Mouse (Mus musculus) midbrain, embryonic 13.5 days (tissue): ENCODE data around the gene Tbc1d22a. TPM values are rescaled to one million over a fixed set of nuclear protein-coding genes. Genes with fewer than 3 reads are reported as not detected.

Source experiments
- ATAC-seq: fragments of 200-750 bp; cut with Nextera tagmentation; 2 replicates; pipeline ENCODE4 v1.8.0; 2017; ENCODE audit warnings: mild to moderate bottlenecking, moderate TSS enrichment, moderate library complexity
- H3K27ac ChIP-seq: fragments of 300-500 bp; sonication (generic); 2 replicates; pipeline ENCODE4 v1.5.1; 2015; ENCODE audit warnings: inconsistent platforms, mild to moderate bottlenecking, moderate library complexity
- H3K27me3 ChIP-seq: fragments of 300-500 bp; sonication (generic); 2 replicates; pipeline ENCODE4 v1.6.1; 2015; ENCODE audit warnings: mild to moderate bottlenecking, inconsistent platforms
- H3K36me3 ChIP-seq: fragments of 300-500 bp; sonication (generic); 2 replicates; pipeline ENCODE4 v1.6.1; 2015; ENCODE audit warnings: mild to moderate bottlenecking, inconsistent platforms
- H3K4me1 ChIP-seq: fragments of 300-500 bp; sonication (generic); replicated peaks from 2 replicates; pipeline ENCODE4 v1.6.1; 2015; ENCODE audit warnings: inconsistent platforms
- H3K4me2 ChIP-seq: fragments of 300-500 bp; sonication (generic); replicated peaks from 2 replicates; pipeline ENCODE4 v1.6.1; 2015; ENCODE audit warnings: moderate library complexity, mild to moderate bottlenecking, inconsistent platforms
- H3K4me3 ChIP-seq: fragments of 300-500 bp; sonication (generic); replicated peaks from 2 replicates; pipeline ENCODE4 v1.5.1; 2015; ENCODE audit warnings: mild to moderate bottlenecking, inconsistent platforms
- H3K9ac ChIP-seq: fragments of 300-500 bp; sonication (generic); replicated peaks from 2 replicates; pipeline ENCODE4 v1.6.1; 2015; ENCODE audit warnings: mild to moderate bottlenecking, inconsistent platforms
- H3K9me3 ChIP-seq: fragments of 300-500 bp; sonication (generic); 2 replicates; pipeline ENCODE4 v1.6.1; 2016; ENCODE audit warnings: mild to moderate bottlenecking, inconsistent platforms
- WGBS: fragments of 180-500 bp; shearing (Covaris S2); methylation state at CpG from one replicate; pipeline ENCODE4 v1.1.7; 2015; 5-methylcytosine and 5-hydroxymethylcytosine counted together
- polyA plus RNA-seq: library from polyadenylated mRNA; unstranded; fragments of >200 nt; fragmentation: Nextera tagmentation; extraction: Ambion mirVana; gene quantifications from 2 replicates; pipeline ENCODE4 v1.2.1, GENCODE M21; 2015

Gene Tbc1d22a
- polyA plus RNA-seq, 1 experiment from 2014 or later: 13.4 TPM

GRCm38 (mm10) chr15:86305290-86305689, 91.0 kb downstream of the Tbc1d22a start:
- 76% methylated on average over 3 of the region's 3 CpGs for WGBS
- Histone ChIP-seq H3K4me3 (no peak overlapping the region), H3K4me1 (no peaks in the 10 kb centered on the region), H3K36me3 (peaks cover 14% of the 10 kb centered on the region; the same call in 1 of the 2 replicates), H3K9ac (no peak overlapping the region), H3K27me3 (no peaks in the 10 kb centered on the region), H3K4me2 (no peak overlapping the region), H3K9me3 (no peaks in the 10 kb centered on the region), H3K27ac (no peak overlapping the region)
- ATAC-seq: no peak

- ATAC-seq: no peak
- H3K4me3 ChIP-seq: no peak overlapping the region
- no peak overlapping the region for H3K9ac ChIP-seq
- H3K27me3 ChIP-seq: no peaks in the 10 kb centered on the region
- peaks cover 6% of the 10 kb centered on the region for H3K36me3 ChIP-seq
- WGBS: 87% methylated on average over 5 of the region's 5 CpGs
- no peak overlapping the region for H3K4me2 ChIP-seq
- no peak overlapping the region for H3K27ac ChIP-seq
- no peaks in the 10 kb centered on the region for H3K4me1 ChIP-seq
- H3K9me3 ChIP-seq: no peaks in the 10 kb centered on the region
Measured at GRCm38 (mm10) chr15:86309213-86309829, 95.1 kb downstream of the Tbc1d22a start.

DNA sequence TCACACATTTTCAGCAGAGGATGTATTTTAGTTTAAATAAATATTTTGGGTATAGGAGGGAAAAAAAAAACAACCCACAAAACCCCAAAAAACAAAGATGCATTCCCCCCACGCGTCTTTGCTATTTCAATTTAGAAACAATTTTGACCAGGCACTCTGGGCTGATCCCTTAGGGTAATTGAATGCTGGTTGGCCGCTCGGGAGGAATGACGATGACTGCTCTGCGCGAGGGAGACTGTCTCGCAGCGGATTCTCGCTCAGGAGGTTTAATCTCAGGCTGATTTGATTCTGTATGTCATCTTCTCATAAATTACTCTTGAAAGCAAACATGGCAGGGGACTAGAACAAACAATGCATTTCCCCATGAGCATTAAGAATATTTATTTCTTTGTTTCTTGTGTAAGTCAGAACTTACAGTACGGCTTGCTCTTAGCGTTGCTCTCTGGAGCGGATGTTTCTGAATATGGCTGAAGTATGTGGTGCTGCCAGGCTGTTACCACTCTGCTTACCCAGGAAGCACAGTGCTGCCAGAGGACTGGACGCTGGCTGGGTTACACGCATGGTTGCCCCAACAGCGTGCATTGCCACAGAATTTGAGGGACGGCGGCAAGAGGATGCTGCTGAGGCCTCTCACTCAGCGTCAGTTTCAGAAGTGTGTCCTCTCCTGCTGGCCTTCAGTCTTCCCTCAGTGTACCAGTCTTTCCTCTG, 106.7 kb downstream of the Tbc1d22a start:
- H3K9me3 ChIP-seq: no peaks in the 10 kb centered on the region
- H3K4me2 ChIP-seq: no peak overlapping the region; the same call in 1 of the 2 replicates
- H3K27ac ChIP-seq: peak overlapping the region; percentile 80
- peaks cover 20% of the 10 kb centered on the region for H3K4me1 ChIP-seq
- peaks cover 7% of the 10 kb centered on the region for H3K36me3 ChIP-seq
- H3K27me3 ChIP-seq: no peaks in the 10 kb centered on the region
- no peak overlapping the region for H3K4me3 ChIP-seq
- peak overlapping the region; percentile 29 for H3K9ac ChIP-seq
- peak; percentile 48; the same call in 1 of the 2 replicates for ATAC-seq
- 56% methylated on average over 19 of the region's 19 CpGs for WGBS

GRCm38 (mm10) chr15:86326341-86326740, 112.1 kb downstream of the Tbc1d22a start:
- H3K4me3 ChIP-seq: no peak overlapping the region
- no peak overlapping the region for H3K9ac ChIP-seq
- no peak overlapping the region for H3K4me2 ChIP-seq
- no peak for ATAC-seq
- peaks cover 34% of the 10 kb centered on the region for H3K4me1 ChIP-seq
- no peaks in the 10 kb centered on the region for H3K9me3 ChIP-seq
- WGBS: 91% methylated on average over 4 of the region's 4 CpGs
- 0 out of 2 replicates have a peak, but pooled peaks cover 3% of the 10 kb centered on the region for H3K36me3 ChIP-seq
- H3K27ac ChIP-seq: no peak overlapping the region
- H3K27me3 ChIP-seq: no peaks in the 10 kb centered on the region

- peak overlapping the region; percentile 65 for H3K27ac ChIP-seq
- no peak overlapping the region for H3K9ac ChIP-seq
- WGBS: 48% methylated on average over 7 of the region's 7 CpGs
- no peaks in the 10 kb centered on the region for H3K36me3 ChIP-seq
- ATAC-seq: no peak; the same call in 1 of the 2 replicates
- no peak overlapping the region for H3K4me2 ChIP-seq
- no peaks in the 10 kb centered on the region for H3K9me3 ChIP-seq
- peaks cover 49% of the 10 kb centered on the region for H3K4me1 ChIP-seq
- H3K4me3 ChIP-seq: no peak overlapping the region
- no peaks in the 10 kb centered on the region for H3K27me3 ChIP-seq
Measured at GRCm38 (mm10) chr15:86329911-86330310, 115.7 kb downstream of the Tbc1d22a start.

DNA sequence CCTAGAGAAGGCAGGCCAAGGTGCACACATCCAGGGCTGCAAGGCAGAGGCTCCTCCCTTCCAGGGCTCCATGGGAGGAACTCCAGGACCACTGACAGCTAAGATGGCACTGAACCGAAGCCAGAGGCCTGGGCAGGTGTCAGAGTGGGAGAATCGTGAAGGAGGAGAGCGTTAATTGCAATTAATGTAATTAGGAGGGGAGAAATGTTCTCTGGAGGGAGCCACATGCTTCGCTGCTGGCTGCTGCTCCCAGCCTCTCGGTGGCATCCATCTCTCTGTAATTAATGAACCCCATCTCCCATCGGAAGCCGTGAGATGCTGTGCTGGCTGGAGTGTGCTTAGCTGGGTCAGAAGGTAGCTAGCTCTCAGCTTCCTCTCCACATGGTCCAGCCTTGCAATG, 116.2 kb downstream of the Tbc1d22a start:
- H3K36me3 ChIP-seq: no peaks in the 10 kb centered on the region
- no peak overlapping the region for H3K4me2 ChIP-seq
- peak overlapping the region; percentile 65 for H3K27ac ChIP-seq
- no peaks in the 10 kb centered on the region for H3K9me3 ChIP-seq
- H3K4me3 ChIP-seq: no peak overlapping the region
- peaks cover 53% of the 10 kb centered on the region for H3K4me1 ChIP-seq
- H3K9ac ChIP-seq: no peak overlapping the region
- 0 out of 2 replicates have a peak, but pooled peaks have one; percentile 47 for ATAC-seq
- WGBS: 55% methylated on average over 7 of the region's 7 CpGs
- H3K27me3 ChIP-seq: no peaks in the 10 kb centered on the region

DNA sequence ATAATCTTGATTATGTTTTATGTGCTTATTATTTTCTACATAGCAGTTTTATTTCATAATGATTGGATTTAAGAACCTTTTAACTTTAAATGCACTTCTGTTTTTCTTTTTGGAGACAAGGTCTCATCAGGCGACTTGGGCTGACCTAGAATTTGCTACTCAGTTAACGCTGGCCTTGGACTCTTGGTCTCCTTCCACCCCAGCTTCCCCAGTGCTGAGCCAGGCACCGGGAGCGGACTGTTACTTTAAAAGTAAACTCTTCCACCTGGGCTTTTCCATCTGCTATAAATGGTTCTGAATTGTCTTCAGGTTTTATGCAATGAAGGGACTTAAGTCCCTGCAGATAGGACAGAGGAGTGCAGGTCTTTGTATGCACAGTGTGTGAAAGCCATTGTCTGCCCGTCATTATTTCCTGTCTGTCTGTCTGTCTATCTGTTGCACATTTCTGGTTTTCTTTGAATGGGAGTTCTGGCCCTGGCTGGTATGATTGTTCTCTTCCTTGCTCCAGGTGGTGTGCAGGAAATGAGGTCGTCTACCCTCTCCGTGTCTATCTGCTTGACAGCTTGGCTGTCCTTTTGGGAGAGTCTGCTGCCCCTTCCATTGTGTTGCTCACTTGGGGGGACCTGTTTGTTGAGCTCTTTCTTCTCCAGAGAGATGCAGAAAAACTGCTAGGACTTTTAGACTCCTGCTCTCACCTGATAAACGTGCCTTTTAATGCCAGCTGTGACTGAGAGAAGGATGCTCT, 117.4 kb downstream of the Tbc1d22a start:
- ATAC-seq: no peak
- Histone ChIP-seq H3K4me3 (no peak overlapping the region), H3K27ac (peak overlapping the region; percentile 25; the same call in 1 of the 2 replicates), H3K4me2 (no peak overlapping the region), H3K27me3 (no peaks in the 10 kb centered on the region), H3K9ac (no peak overlapping the region), H3K4me1 (peaks cover 57% of the 10 kb centered on the region), H3K36me3 (no peaks in the 10 kb centered on the region), H3K9me3 (no peaks in the 10 kb centered on the region)
- WGBS: 62% methylated on average over 8 of the region's 8 CpGs

GRCm38 (mm10) chr15:86333176-86333575, 118.9 kb downstream of the Tbc1d22a start:
- H3K36me3 ChIP-seq: no peaks in the 10 kb centered on the region
- no peak overlapping the region for H3K4me3 ChIP-seq
- WGBS: 97% methylated on average over 4 of the region's 4 CpGs
- H3K9me3 ChIP-seq: no peaks in the 10 kb centered on the region
- no peak for ATAC-seq
- no peak overlapping the region for H3K4me2 ChIP-seq
- no peak overlapping the region for H3K9ac ChIP-seq
- peaks cover 57% of the 10 kb centered on the region for H3K4me1 ChIP-seq
- H3K27ac ChIP-seq: no peak overlapping the region
- H3K27me3 ChIP-seq: no peaks in the 10 kb centered on the region

DNA sequence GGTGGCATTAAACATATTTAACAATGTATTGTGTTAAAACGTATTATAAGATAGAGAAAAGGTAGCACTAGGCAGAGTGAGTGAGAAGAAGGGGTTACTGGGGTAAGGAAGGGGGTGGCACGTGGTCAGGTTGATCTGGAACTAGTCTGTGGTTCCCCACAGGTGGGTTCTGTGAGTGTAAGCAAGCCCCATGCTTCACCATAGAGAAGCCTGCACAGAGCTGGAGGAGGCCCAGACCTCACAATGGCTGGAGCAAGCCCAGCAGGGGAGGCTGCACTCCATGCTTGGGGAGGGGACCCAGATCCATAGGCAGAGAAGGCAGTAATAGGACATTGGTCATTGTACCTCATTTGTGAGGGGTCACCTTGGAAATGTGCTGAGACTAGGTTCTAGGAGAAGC, 119.3 kb downstream of the Tbc1d22a start:
- Histone ChIP-seq H3K9me3 (no peaks in the 10 kb centered on the region), H3K4me3 (no peak overlapping the region), H3K9ac (no peak overlapping the region), H3K4me2 (no peak overlapping the region), H3K36me3 (no peaks in the 10 kb centered on the region), H3K27me3 (no peaks in the 10 kb centered on the region), H3K4me1 (peaks cover 53% of the 10 kb centered on the region), H3K27ac (no peak overlapping the region)
- ATAC-seq: no peak
- WGBS: 86% methylated on average over 2 of the region's 2 CpGs

DNA sequence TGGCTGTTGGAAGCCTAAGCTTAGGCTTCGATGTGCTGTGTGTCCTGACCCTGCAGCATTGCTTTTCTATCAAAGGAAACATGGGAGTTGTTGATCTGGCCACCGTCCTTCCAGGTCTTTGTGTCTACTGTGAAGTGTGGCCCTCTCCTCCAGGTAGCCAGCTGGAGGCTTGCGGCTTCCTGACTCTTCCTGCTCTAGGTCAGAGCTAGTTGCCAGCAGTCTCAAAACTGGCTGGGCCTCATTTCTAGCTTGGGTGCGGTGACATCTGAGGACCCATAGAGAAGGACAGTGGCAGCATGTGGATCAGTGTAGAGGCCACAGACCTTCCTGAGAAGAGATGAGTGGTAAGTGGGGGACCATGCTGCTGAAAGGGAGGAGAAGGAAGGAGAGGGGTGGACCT, 120.0 kb downstream of the Tbc1d22a start:
- no peak overlapping the region for H3K4me3 ChIP-seq
- peaks cover 53% of the 10 kb centered on the region for H3K4me1 ChIP-seq
- no peaks in the 10 kb centered on the region for H3K36me3 ChIP-seq
- H3K27ac ChIP-seq: peak overlapping the region; percentile 48
- H3K9ac ChIP-seq: no peak overlapping the region; the same call in 1 of the 2 replicates
- H3K4me2 ChIP-seq: no peak overlapping the region
- H3K27me3 ChIP-seq: no peaks in the 10 kb centered on the region
- H3K9me3 ChIP-seq: no peaks in the 10 kb centered on the region
- ATAC-seq: no peak
- WGBS: 95% methylated on average over 4 of the region's 4 CpGs

GRCm38 (mm10) chr15:86334745-86335144, 120.5 kb downstream of the Tbc1d22a start:
- H3K4me2 ChIP-seq: no peak overlapping the region
- peaks cover 48% of the 10 kb centered on the region for H3K4me1 ChIP-seq
- no peak overlapping the region; the same call in 1 of the 2 replicates for H3K9ac ChIP-seq
- no peak for ATAC-seq
- no peak overlapping the region for H3K4me3 ChIP-seq
- no peaks in the 10 kb centered on the region for H3K27me3 ChIP-seq
- H3K27ac ChIP-seq: peak overlapping the region; percentile 48
- 72% methylated on average over 9 of the region's 9 CpGs for WGBS
- H3K36me3 ChIP-seq: no peaks in the 10 kb centered on the region
- H3K9me3 ChIP-seq: no peaks in the 10 kb centered on the region

DNA sequence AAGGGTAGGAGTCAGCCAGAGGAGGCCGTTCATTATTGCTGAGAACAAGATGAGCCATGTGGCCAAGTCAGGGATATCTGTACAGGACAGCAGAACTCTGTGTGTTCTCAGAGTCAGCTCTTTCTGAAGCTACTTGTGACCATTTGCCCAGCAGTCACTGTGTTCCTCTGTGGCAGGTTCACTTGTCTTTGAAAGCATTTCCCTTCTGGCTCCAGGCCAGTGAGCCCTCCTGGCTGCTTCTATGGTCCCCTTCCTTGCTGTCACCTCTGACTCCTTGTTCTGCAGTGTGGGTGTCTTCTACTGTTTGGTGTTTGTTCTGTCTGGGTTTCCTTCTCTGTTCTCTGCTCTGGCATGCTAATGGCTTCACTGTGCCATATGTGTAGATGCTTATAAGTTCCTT, 121.5 kb downstream of the Tbc1d22a start:
- Histone ChIP-seq H3K27me3 (no peaks in the 10 kb centered on the region), H3K9ac (no peak overlapping the region), H3K4me2 (no peak overlapping the region), H3K27ac (peak overlapping the region; percentile 37; the same call in 1 of the 2 replicates), H3K4me3 (no peak overlapping the region), H3K4me1 (peaks cover 43% of the 10 kb centered on the region), H3K36me3 (no peaks in the 10 kb centered on the region), H3K9me3 (no peaks in the 10 kb centered on the region)
- 95% methylated on average over 1 of the region's 1 CpGs for WGBS
- no peak for ATAC-seq
